Mouse (Mus musculus): ENCODE data around the gene P2ry2.

P2ry2 gene

GRCm38 (mm10) chr7:101012541-101012940 is at the start of gene P2ry2:
P2ry2 (minus strand) TSS chr7:101012866.
- CTCF ChIA-PET: interaction anchor here (0.8 kb wide), 1 partner anchor 96 kb away, joined by 4 read pairs; no protein-coding TSS in a partner anchor

- CTCF ChIA-PET: no interaction called here
Observed at GRCm38 (mm10) chr7:101062246-101062645, 49.6 kb upstream of the P2ry2 start.

DNA sequence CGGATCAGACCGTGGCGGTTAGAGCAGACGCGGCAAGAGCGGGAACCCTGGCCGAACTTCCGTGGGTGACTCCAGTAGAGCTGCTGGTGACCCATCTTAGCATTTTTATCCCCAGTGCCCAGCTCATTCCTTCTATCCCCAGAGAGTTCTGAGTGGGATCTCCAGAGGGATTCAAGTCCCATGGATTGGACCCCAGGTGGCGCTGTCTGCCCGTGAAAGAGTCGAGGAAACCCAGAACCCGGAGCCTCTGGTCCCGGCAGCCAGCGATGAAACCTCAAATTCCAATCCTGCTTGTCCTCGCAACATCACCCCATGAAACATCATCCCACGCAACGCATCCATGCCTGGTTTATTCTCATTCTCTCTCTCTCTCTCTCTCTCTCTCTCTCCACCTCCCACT is 48.7 kb upstream of the P2ry2 start:
- CTCF ChIA-PET: interaction anchor here (0.6 to 1.6 kb wide), 5 partner anchors 90 to 172 kb away, joined by 3 to 8 read pairs (median 4); no protein-coding TSS in a partner anchor

GRCm38 (mm10) chr7:101060476-101060875 is 47.8 kb upstream of the P2ry2 start:
- CTCF ChIA-PET: interaction anchor here (0.6 to 1.6 kb wide), 6 partner anchors 9 to 228 kb away, joined by 3 to 6 read pairs (median 4); partner anchors contain the start of gene Fchsd2

GRCm38 (mm10) chr7:101059188-101059587 is 46.5 kb upstream of the P2ry2 start:
- CTCF ChIA-PET: no interaction called here

DNA sequence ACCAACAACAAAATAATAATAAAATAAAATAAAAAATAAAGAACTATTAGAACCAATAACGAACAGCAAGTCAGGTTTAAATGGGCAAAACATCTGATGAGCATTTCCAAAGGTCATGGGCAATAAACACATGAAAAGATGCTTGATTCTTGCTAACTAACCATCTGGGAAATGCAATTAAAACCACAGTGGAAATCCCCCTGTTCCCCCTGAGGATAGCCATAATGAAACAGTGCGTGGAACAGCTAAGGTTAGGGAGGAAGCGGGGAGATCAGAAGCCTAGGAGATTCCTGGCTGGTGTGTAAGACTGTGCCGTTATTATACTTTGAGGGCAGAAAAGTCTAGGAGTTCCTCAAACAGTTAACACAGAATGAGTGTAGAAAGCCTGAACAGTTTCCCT is 44.6 kb upstream of the P2ry2 start:
- CTCF ChIA-PET: no interaction called here

- CTCF ChIA-PET: no interaction called here
Observed at GRCm38 (mm10) chr7:101053136-101053535, 40.5 kb upstream of the P2ry2 start.

- CTCF ChIA-PET: interaction anchor here (1.1 to 2.4 kb wide), 4 partner anchors 9 to 64 kb away, joined by 4 to 8 read pairs (median 6); no protein-coding TSS in a partner anchor
Observed at GRCm38 (mm10) chr7:101051551-101052221, 39.0 kb upstream of the P2ry2 start.

DNA sequence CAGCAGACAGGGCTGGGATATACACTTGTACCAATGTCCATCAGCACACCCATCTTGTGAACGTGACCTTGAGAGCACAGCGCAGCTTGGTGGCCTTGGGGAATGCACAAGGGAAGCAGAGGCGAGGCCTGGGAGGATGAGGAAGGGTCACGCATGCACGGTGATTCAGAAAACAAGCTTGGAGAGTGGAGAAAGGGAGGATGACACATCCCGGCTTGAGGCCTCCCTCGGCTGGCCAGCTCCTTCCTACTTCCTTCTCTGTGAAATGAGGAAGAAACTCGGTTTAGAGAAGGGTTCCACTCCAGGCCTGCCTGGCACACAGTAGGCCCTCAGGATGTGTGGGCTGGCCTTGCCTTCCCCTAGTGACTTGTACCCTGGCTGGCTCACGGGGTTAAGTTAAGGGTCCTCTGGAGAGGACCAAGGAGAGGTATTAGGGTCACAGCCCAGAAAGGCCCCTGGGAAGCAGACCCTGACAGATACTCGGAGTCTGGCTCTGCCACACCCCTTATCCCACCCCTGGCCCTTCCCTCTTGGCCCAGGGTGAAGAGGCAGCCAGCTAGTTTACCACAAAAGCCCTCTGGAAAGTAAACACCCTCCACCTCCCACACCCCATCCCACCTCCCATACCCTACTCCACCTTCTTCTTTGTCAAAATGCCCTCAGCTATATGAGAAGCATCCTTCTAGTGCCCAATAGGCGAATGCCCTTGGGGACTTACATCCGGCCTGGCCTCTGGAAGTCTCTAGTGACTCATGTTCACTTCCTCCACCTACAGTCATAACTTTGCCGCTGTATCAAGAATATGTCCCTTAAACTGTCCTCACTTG is 38.3 kb upstream of the P2ry2 start:
- CTCF ChIA-PET: interaction anchor here (1.1 to 2.4 kb wide), 4 partner anchors 10 to 63 kb away, joined by 4 to 8 read pairs (median 6); no protein-coding TSS in a partner anchor

DNA sequence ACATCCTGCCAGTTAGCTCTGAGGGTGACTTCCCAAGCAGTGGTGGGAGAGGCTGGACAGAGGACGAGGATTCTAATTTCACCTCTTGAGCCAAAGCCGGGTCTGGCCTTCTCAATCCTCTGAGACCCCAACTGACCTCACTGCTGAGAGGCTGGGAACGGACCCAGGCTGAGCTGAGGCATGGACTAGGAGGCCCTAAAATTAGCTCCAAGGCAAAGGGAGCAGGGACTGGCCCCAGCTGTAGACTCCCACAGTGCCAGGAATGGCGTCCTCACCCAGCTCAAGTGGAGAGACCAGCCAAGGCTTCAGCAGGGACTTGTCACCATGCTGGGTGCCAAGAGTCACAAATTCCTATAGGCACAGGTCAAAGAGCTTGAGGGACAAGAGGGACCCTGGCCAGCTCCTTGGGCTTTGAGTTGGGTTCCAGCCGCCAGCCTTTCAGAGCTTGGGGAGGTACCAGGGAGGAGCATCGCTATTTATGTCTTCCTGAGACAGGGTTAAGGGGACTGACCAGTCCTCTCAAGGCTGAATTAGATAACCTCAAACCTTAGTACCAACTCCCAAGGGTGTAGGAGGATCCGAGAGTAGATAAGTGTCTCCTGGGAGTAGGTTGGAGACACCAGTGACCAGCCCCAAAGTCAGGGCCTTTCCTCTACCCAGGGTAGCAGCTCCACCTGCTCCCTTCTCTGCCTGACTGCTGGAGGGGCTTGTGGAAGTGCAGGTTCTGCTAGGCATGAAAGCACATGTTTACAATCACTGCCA is 36.8 kb upstream of the P2ry2 start:
- CTCF ChIA-PET: interaction anchor here (0.5 kb wide), 1 partner anchor 475 kb away, joined by 4 read pairs; no protein-coding TSS in a partner anchor

DNA sequence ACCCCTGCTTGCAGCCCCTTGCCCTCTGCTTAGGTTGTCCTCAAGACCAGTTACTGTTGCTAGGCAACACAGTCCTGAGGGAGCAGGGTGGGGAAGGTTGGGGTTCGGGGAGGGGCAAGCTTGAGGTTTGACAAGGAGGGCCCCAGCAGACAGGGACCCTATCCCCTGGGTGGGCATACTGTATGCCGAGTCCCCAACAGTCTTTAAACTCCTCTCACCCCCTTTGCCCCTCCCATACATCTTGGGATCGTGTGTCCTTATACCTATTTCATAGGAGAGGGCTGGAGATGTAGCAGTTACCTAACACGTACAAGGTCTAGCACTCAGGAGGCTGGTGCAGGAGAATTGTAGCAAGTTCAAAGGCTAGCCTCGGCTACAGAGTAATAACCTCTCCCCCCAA is 35.6 kb upstream of the P2ry2 start:
- CTCF ChIA-PET: no interaction called here

GRCm38 (mm10) chr7:101043846-101044541 is 31.3 kb upstream of the P2ry2 start:
- CTCF ChIA-PET: interaction anchor here (0.6 kb wide), 1 partner anchor 187 kb away, joined by 12 read pairs; no protein-coding TSS in a partner anchor

GRCm38 (mm10) chr7:101041977-101042749 is 29.5 kb upstream of the P2ry2 start:
- CTCF ChIA-PET: no interaction called here

GRCm38 (mm10) chr7:101041544-101041943 is 28.9 kb upstream of the P2ry2 start:
- CTCF ChIA-PET: interaction anchor here (0.6 kb wide), 1 partner anchor 96 kb away, joined by 4 read pairs; no protein-coding TSS in a partner anchor

- CTCF ChIA-PET: interaction anchor here (0.5 kb wide), 1 partner anchor 75 kb away, joined by 13 read pairs; no protein-coding TSS in a partner anchor
Observed at GRCm38 (mm10) chr7:101033371-101033770, 20.7 kb upstream of the P2ry2 start.

DNA sequence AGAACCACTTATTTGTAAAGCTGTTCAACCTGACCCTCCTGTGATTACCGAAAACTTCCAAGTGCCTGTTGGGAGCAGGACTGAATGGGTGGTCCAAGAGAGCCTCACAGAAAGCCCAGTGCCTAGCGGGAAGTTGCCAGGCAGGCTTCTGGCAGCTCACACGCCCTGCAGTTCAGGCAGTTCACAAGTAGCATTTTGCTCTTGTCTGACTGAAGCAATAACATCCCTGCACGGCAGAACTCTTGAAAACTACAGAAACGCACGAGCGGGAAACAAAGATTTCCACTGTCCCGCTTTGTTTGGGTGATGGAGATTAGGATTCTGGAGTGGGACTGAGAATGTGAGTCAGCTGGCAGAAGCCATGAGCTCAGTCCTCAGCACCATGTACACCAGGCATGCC is 18.6 kb upstream of the P2ry2 start:
- CTCF ChIA-PET: no interaction called here

DNA sequence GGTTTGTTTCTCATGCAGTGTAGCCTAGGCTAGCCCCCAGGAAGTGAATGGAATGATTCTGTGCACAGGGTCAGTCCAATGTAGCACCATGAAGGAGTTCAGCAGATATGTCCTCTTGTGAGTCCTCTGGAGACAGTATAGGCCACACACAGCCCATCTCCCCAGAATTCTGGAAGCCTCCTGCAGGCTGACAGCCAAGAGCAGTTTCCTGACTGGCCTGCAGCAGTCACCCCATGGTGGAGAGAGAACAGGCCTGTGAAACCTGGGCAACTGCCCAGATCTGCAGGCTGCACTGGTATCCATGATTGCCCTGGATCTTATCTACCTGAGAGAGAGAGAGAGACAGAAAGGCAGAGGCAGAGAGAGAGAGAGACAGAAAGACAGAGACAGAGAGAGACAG is 18.1 kb upstream of the P2ry2 start:
- CTCF ChIA-PET: no interaction called here

GRCm38 (mm10) chr7:101029446-101029845 is 16.8 kb upstream of the P2ry2 start:
- CTCF ChIA-PET: interaction anchor here (0.7 kb wide), 1 partner anchor 8 kb away, joined by 4 read pairs; no protein-coding TSS in a partner anchor

DNA sequence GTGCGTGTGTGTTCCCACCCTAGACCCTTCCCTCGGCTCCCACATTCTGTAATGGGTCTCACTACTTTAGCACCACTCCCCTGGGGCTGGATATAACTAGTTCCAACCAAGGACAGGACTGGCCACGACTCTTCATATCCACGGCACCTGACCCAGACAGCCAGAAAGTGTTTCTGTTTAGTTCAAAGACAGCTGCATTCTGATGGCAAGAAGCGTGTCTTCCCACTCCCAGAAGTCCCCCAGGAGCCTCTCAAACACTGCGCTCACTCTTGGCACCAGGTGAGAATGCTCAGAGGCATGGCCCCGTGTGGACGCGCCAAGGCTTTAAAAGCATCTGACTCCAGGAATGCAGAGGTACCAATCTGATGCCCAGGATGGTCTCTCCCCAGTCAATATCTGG is 16.3 kb upstream of the P2ry2 start:
- CTCF ChIA-PET: no interaction called here

DNA sequence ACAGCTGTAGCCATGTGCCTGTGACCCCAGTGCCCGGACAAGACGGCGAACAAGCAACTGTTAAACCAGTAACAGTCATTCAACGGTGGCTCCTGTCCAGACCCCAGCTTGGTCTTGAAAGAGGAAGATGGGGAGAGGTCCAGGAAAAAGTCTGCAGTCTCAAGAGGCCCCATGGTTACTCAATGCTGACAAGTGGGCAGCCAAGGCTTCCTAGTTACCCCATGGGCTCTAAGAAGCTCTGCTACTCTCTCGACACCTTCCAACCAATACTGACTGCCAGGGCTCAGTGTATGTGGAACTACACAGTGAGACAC is 15.7 kb upstream of the P2ry2 start:
- CTCF ChIA-PET: no interaction called here
